Mouse (Mus musculus) limb, embryonic 11.5 days (tissue): ENCODE measurements around the gene Gstcd. TPM values are rescaled to one million over a fixed set of nuclear protein-coding genes. Genes with fewer than 3 reads are reported as not detected.

Experiments used
- ATAC-seq: fragments of 200-750 bp; cut with Nextera tagmentation; 2 replicates; pipeline ENCODE4 v1.8.0; 2017; ENCODE audit warnings: low read depth; ENCODE audit not compliant: insufficient number of reproducible peaks, low FRiP score, low TSS enrichment
- DNase-seq: peaks from one replicate; pipeline ENCODE4 v3.0.0-alpha.2; 2015; ENCODE audit warnings: low spot score
- H3K27ac ChIP-seq: fragments of 300-500 bp; sonication (generic); replicated peaks from 2 replicates; pipeline ENCODE4 v1.5.1; 2014; ENCODE audit warnings: low read depth, mild to moderate bottlenecking, low read length
- H3K27me3 ChIP-seq: fragments of 300-500 bp; sonication (generic); 2 replicates; pipeline ENCODE4 v1.6.1; 2014; ENCODE audit warnings: mild to moderate bottlenecking, low read length, mixed read lengths; ENCODE audit not compliant: control insufficient read depth, insufficient read depth
- H3K36me3 ChIP-seq: fragments of 300-500 bp; sonication (generic); 2 replicates; pipeline ENCODE4 v1.6.1; 2014; ENCODE audit warnings: mild to moderate bottlenecking, low read length, moderate library complexity, mixed read lengths; ENCODE audit not compliant: control insufficient read depth, insufficient read depth
- H3K4me1 ChIP-seq: fragments of 300-500 bp; sonication (generic); 2 replicates; pipeline ENCODE4 v1.6.1; 2014; ENCODE audit warnings: low read length, mixed read lengths; ENCODE audit not compliant: control insufficient read depth, insufficient read depth
- H3K4me2 ChIP-seq: fragments of 300-500 bp; sonication (generic); 2 replicates; pipeline ENCODE4 v1.6.1; 2014; ENCODE audit warnings: low read depth, mild to moderate bottlenecking, moderate library complexity; ENCODE audit not compliant: severe bottlenecking
- H3K4me3 ChIP-seq: fragments of 300-500 bp; sonication (generic); 2 replicates; pipeline ENCODE4 v1.5.1; 2014; ENCODE audit warnings: low read depth, low read length
- H3K9ac ChIP-seq: fragments of 300-500 bp; sonication (generic); 2 replicates; pipeline ENCODE4 v1.6.1; 2014; ENCODE audit warnings: mild to moderate bottlenecking, low read length
- H3K9me3 ChIP-seq: fragments of 300-500 bp; sonication (generic); 2 replicates; pipeline ENCODE4 v1.6.1; 2016; ENCODE audit warnings: low read length; ENCODE audit not compliant: control insufficient read depth
- WGBS: fragments of 180-500 bp; shearing (Covaris S2); extraction: QIAGEN DNeasy Blood & Tissue Kit; methylation state at CpG from one replicate; pipeline ENCODE4 v1.1.7; 2014; 5-methylcytosine and 5-hydroxymethylcytosine counted together
- polyA plus RNA-seq: library from polyadenylated mRNA; unstranded; fragments of >200 nt; fragmentation: Nextera tagmentation; extraction: Ambion mirVana; gene quantifications from 2 replicates; pipeline ENCODE4 v1.2.1, GENCODE M21; 2014

The Gstcd gene
- 10.9 and 12.1 TPM in 2 replicates for polyA plus RNA-seq

GRCm38 (mm10) chr3:133091664-133092273 is at the start of gene Gstcd, which contains the start of gene Ints12:
TSS of gene Gstcd (minus strand) at chr3:133092033.
TSS of gene Ints12 (plus strand) at chr3:133091840.
- ATAC-seq (peak; percentile 97), DNase-seq (peak; percentile 95)
- H3K4me1 ChIP-seq, result no peaks in the 10 kb centered on the region
- H3K9me3 ChIP-seq, result no peaks in the 10 kb centered on the region
- peak within 1 kb of the TSS; percentile 89 for H3K4me3 ChIP-seq
- no peaks in the 10 kb centered on the region for H3K27me3 ChIP-seq
- H3K36me3 ChIP-seq, result no peaks in the 10 kb centered on the region
- peak within 1 kb of the TSS; percentile 97 for H3K27ac ChIP-seq
- H3K4me2 ChIP-seq, result peak within 1 kb of the TSS; percentile 65
- under 1% methylated on average over 47 of the region's 53 CpGs for WGBS
- peak within 1 kb of the TSS; percentile 99 for H3K9ac ChIP-seq

- no peak for DNase-seq
- no peaks in the 10 kb centered on the region for H3K9me3 ChIP-seq
- H3K9ac ChIP-seq, result no peak overlapping the region
- H3K27me3 ChIP-seq, result no peaks in the 10 kb centered on the region
- no peaks in the 10 kb centered on the region for H3K36me3 ChIP-seq
- ATAC-seq, result no peak
- no peak overlapping the region for H3K4me2 ChIP-seq
- no peak overlapping the region for H3K27ac ChIP-seq
- WGBS, result 83% methylated on average over 8 of the region's 8 CpGs
- H3K4me1 ChIP-seq, result no peaks in the 10 kb centered on the region
- H3K4me3 ChIP-seq, result no peak overlapping the region
Observed at GRCm38 (mm10) chr3:133132611-133133010, 40.8 kb upstream of the Gstcd start.

DNA sequence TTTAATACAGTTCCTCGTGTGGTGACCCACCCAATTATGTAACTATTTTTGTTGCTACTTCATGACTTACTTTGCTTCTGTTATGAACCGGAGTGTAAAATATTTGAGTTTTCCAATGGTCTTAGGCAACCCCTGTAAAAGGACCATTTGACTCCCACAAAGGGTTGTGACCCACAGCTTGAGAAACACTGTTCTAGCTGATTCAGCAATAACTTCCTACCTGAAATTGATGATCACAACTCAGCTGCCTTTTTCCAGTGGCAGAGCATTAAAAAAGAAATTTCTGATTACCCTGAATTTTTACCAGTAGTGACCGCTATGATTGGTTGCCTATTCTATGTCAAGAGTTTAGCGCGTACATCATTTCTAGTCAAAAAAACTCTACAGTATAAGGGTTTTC is 39.5 kb upstream of the Gstcd start:
- Histone ChIP-seq H3K4me1 (no peaks in the 10 kb centered on the region), H3K4me3 (no peak overlapping the region), H3K9me3 (no peaks in the 10 kb centered on the region), H3K4me2 (no peak overlapping the region), H3K27ac (no peak overlapping the region), H3K9ac (no peak overlapping the region), H3K27me3 (no peaks in the 10 kb centered on the region), H3K36me3 (no peaks in the 10 kb centered on the region)
- ATAC-seq (no peak), DNase-seq (no peak)
- 87% methylated on average over 5 of the region's 5 CpGs for WGBS

GRCm38 (mm10) chr3:133113281-133113680 is 21.4 kb upstream of the Gstcd start:
- WGBS, result 15% methylated on average over 1 of the region's 1 CpGs
- DNase-seq (no peak), ATAC-seq (no peak)
- Histone ChIP-seq H3K4me1 (no peaks in the 10 kb centered on the region), H3K27ac (no peak overlapping the region), H3K9ac (no peak overlapping the region), H3K36me3 (peaks cover 5% of the 10 kb centered on the region), H3K4me2 (no peak overlapping the region), H3K9me3 (no peaks in the 10 kb centered on the region; the same call in 1 of the 2 replicates), H3K4me3 (no peak overlapping the region), H3K27me3 (no peaks in the 10 kb centered on the region)

GRCm38 (mm10) chr3:133111741-133112140 is 19.9 kb upstream of the Gstcd start:
- H3K9ac ChIP-seq, result no peak overlapping the region
- ATAC-seq (no peak), DNase-seq (peak; percentile 29)
- no peak overlapping the region for H3K4me3 ChIP-seq
- no peak overlapping the region for H3K27ac ChIP-seq
- H3K4me1 ChIP-seq, result no peaks in the 10 kb centered on the region
- 42% methylated on average over 2 of the region's 2 CpGs for WGBS
- H3K4me2 ChIP-seq, result no peak overlapping the region
- no peaks in the 10 kb centered on the region; the same call in 1 of the 2 replicates for H3K9me3 ChIP-seq
- no peaks in the 10 kb centered on the region for H3K27me3 ChIP-seq
- peaks cover 10% of the 10 kb centered on the region for H3K36me3 ChIP-seq

DNA sequence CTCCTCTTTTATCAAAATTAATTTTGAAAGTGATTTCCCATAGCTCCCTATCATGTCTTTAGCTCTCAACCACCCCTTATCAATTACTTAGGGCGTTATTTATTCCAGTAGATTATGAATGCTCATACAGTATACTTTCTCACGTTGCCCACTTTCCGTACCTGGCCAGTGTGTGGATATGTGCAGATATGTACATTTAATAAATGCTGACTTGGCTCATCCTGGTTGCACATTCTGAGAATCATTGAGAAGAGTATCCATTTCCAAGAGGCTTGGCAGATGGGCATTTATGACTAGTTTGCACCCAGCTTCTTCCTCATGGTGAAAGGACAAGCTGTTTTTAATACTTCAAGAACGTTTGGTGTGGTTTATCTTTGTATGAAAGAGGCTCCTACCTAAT is 18.0 kb upstream of the Gstcd start:
- H3K4me2 ChIP-seq, result no peak overlapping the region
- DNase-seq (no peak), ATAC-seq (no peak)
- no peak overlapping the region for H3K9ac ChIP-seq
- no peaks in the 10 kb centered on the region for H3K4me1 ChIP-seq
- H3K27ac ChIP-seq, result no peak overlapping the region
- no peaks in the 10 kb centered on the region; the same call in 1 of the 2 replicates for H3K9me3 ChIP-seq
- H3K4me3 ChIP-seq, result no peak overlapping the region
- 87% methylated on average over 4 of the region's 4 CpGs for whole genome bisulfite sequencing
- H3K36me3 ChIP-seq, result peaks cover 11% of the 10 kb centered on the region
- H3K27me3 ChIP-seq, result no peaks in the 10 kb centered on the region

GRCm38 (mm10) chr3:133108731-133109130 is 16.9 kb upstream of the Gstcd start:
- Histone ChIP-seq H3K27ac (no peak overlapping the region), H3K4me2 (no peak overlapping the region), H3K4me1 (no peaks in the 10 kb centered on the region), H3K36me3 (peaks cover 12% of the 10 kb centered on the region), H3K4me3 (no peak overlapping the region), H3K9me3 (no peaks in the 10 kb centered on the region; the same call in 1 of the 2 replicates), H3K9ac (no peak overlapping the region), H3K27me3 (no peaks in the 10 kb centered on the region)
- 96% methylated on average over 4 of the region's 4 CpGs for WGBS
- ATAC-seq, result no peak
- DNase-seq, result no peak

DNA sequence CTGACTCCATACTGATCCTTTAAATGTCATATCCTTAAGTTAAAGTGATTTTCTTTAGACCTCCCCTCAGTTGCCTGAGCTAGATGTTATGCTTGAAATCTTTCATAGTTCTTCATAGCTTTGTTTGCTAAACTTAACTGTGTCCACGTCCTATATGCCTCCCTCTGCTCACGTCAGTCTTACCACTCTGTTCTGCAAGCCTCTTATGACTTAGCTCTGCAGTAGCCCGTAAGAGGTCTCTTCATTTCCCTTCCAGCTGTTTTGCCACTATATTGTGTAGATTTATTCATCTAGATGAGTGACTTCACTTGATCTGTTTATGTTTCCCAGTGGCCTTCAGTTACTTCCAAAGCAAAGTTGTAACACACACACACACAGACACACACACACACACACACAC is 12.6 kb upstream of the Gstcd start:
- H3K27ac ChIP-seq, result no peak overlapping the region
- H3K36me3 ChIP-seq, result peaks cover 17% of the 10 kb centered on the region
- no peak overlapping the region for H3K4me2 ChIP-seq
- 93% methylated on average over 3 of the region's 3 CpGs for WGBS
- no peak overlapping the region for H3K9ac ChIP-seq
- H3K9me3 ChIP-seq, result no peaks in the 10 kb centered on the region
- H3K4me3 ChIP-seq, result no peak overlapping the region
- no peak for ATAC-seq
- no peaks in the 10 kb centered on the region for H3K4me1 ChIP-seq
- DNase-seq, result no peak
- no peaks in the 10 kb centered on the region for H3K27me3 ChIP-seq

DNA sequence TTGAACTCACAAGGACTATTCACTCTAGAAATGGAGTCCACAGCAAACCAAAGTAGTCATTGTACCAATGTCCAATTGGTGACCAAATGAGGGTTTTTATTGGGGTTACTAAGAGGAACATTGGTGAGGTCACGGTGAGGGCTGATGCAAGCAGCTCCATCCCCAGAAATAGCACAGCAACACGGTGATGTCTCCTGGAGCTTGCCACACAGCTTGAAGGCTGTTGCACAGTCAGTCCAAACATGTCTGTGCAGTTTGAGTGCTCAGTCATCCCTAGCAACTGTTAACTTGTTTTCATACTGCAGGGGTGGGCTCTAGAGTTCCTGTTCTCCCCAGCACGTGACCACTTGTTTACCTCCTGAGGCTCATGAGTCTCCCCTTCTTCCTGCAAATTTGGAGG is 11.9 kb upstream of the Gstcd start:
- Histone ChIP-seq H3K27me3 (no peaks in the 10 kb centered on the region), H3K9me3 (no peaks in the 10 kb centered on the region), H3K27ac (no peak overlapping the region), H3K9ac (no peak overlapping the region), H3K4me3 (no peak overlapping the region), H3K4me1 (no peaks in the 10 kb centered on the region), H3K36me3 (peaks cover 13% of the 10 kb centered on the region), H3K4me2 (no peak overlapping the region)
- 89% methylated on average over 3 of the region's 3 CpGs for WGBS
- DNase-seq, result no peak
- no peak for ATAC-seq
